Mouse (Mus musculus): ENCODE measurements around the gene Rcc1. TPM values are rescaled to one million over a fixed set of nuclear protein-coding genes. Genes with fewer than 3 reads are reported as not detected.

The Rcc1 gene
- polyA plus RNA-seq, 1 experiment: 27.8 TPM

- DNase-seq (ENCODE audit: low read depth, low spot score): no peak
- WGBS: 88% methylated on average over 4 of the region's 4 CpGs
These were observed 6.1 kb upstream of the Rcc1 start for GRCm38 (mm10) chr4:132359510-132359909.

- no peak for DNase-seq (ENCODE audit: low read depth, low spot score)
- 38% methylated on average over 12 of the region's 12 CpGs for WGBS
These were observed 2.8 kb upstream of the Rcc1 start for GRCm38 (mm10) chr4:132356170-132356569.

DNA sequence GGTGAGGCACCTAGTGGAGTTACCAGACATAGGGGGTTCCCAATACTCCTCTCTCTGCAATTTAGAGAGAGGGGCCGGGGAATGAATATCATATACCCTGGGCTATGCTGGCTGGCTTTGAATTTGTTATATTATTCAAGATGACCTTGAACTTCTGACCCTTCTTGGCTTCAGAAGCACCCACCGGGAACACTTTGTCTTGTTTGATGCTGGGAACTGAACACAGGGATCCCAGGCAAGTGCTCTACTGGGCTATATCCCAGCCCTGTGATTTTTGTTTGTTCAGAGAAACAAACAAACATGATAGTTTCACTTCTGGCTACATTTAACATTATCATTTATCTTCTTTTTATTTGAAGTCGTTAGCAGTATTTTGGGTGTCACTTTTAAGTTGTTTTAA is 2.0 kb upstream of the Rcc1 start:
- no peak for DNase-seq (ENCODE audit: low read depth, low spot score)
- 82% methylated on average over 3 of the region's 3 CpGs for WGBS

- WGBS: 51% methylated on average over 4 of the region's 4 CpGs
- no peak for DNase-seq (ENCODE audit: low read depth, low spot score)
These were observed 1.2 kb upstream of the Rcc1 start for GRCm38 (mm10) chr4:132354571-132354970.

DNA sequence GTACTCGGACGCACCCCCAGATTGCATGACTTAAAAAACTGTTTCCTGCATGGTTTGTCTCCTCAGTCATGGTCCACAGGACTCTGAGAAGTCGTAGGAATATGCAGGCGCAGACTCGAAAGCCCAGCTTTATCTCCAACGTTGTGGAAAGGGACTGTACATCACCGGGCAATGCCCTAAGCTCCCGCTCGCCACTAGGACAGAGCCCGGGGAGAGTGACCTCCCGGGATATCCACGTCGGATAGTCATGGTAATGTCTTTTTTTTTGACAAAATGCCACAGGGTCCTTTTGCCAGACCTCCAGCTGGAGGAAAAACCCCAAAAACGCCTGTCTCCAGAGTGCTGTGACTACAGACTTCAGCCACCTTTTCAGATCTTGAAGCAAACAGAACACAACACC is 666 bp downstream of the Rcc1 start:
- WGBS: under 1% methylated on average over 14 of the region's 14 CpGs
- DNase-seq (ENCODE audit: low read depth, low spot score): no peak

DNA sequence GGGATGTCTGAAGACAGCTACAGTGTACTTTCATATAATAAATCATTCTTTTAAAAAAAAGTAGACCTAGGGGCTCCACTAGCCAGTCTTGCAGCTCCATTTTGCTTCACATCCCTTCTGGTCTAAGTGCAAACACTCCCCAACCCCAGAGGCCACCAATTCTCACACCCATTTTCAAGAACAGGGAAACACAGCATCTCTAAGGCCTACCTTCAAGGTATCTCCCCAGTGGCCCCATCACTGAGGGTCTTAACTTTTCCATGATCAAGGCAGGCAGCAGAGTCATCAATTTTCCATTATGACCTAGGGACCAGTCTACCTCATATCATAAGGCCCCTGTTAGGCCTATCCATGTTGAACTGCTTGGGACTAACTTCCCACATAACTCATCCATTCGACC is 2.0 kb downstream of the Rcc1 start:
- 21% methylated on average over 1 of the region's 1 CpGs for WGBS
- no peak for DNase-seq (ENCODE audit: low read depth, low spot score)

DNA sequence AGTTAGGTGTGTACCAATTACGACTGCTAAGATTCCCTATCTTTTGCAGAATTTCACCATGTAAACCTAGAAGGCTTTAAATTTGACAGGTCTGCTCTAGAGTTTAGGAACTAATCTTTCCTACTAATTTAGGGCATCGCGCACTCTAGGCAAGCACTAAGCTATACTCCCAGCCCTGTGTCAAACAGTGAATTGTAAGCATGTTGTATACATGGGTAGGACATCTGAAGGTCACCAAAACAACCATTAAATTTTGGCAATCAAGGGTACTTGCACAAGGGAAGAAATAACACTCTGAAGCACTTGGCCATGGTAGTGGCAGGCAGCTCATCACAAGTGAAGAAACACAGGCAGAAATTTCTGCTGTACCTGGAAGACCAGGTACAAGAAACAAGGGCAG is 2.6 kb downstream of the Rcc1 start:
- no peak for DNase-seq (ENCODE audit: low read depth, low spot score)
- 75% methylated on average over 3 of the region's 3 CpGs for WGBS

DNA sequence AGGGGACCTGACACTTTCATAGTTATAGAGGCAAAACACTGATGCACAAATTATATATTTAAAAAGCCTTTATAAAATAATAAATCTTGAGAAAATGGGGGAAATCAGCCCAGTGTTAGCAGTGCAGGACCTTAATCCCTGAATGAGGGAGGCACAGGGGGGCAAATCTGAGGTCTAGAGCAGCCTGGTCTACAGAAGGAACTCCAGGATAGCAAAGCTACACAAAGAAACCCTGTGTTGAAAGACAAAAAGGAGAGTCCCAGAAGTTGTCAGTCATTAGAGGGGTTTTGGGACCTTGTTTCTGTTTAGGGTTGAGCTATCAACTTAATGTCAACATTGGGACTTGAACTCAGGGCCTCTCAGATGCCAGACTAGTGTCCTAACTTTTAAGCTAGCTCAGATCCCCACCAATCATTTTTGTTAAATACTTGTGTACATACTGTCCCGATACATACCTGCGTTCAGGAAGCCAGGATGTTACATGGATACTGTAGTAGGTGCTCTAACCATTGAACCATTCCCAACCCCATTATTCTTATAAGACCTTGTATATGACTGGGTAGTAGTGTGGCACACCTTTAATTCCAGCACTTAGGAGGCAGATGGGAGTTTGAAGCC is 3.2 kb downstream of the Rcc1 start:
- no peak for DNase-seq (ENCODE audit: low read depth, low spot score)
- 69% methylated on average over 2 of the region's 2 CpGs for WGBS

GRCm38 (mm10) chr4:132349495-132350122 is 3.8 kb downstream of the Rcc1 start:
- DNase-seq (ENCODE audit: low read depth, low spot score): no peak
- 63% methylated on average over 3 of the region's 3 CpGs for WGBS

DNA sequence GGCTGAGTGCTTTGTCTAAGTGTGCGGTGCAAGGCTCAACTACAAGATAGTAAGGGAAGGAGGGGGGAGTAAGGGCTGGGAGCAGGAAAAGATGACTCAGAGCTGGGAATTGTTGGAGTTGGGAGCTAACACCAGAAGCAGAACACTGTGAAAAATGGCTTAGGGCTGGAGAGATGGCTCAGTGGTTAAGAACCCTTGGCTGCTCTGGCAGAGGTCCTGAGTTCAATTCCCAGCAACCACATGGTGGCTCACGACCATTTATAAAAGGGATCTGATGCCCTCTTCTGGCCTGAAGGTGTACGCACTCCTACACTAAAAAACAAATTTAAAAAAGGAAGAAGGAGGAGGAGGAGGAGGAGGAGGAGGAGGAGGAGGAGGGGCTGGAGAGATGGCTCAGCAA is 6.7 kb downstream of the Rcc1 start:
- no peak for DNase-seq (ENCODE audit: low read depth, low spot score)
- 13% methylated on average over 3 of the region's 3 CpGs for WGBS

- WGBS: 26% methylated on average over 4 of the region's 4 CpGs
- no peak for DNase-seq (ENCODE audit: low read depth, low spot score)
These were observed 7.1 kb downstream of the Rcc1 start for GRCm38 (mm10) chr4:132346261-132346660.

GRCm38 (mm10) chr4:132345843-132346212 is 7.6 kb downstream of the Rcc1 start:
- no peak for DNase-seq (ENCODE audit: low read depth, low spot score)
- WGBS: 20% methylated on average over 5 of the region's 5 CpGs

DNA sequence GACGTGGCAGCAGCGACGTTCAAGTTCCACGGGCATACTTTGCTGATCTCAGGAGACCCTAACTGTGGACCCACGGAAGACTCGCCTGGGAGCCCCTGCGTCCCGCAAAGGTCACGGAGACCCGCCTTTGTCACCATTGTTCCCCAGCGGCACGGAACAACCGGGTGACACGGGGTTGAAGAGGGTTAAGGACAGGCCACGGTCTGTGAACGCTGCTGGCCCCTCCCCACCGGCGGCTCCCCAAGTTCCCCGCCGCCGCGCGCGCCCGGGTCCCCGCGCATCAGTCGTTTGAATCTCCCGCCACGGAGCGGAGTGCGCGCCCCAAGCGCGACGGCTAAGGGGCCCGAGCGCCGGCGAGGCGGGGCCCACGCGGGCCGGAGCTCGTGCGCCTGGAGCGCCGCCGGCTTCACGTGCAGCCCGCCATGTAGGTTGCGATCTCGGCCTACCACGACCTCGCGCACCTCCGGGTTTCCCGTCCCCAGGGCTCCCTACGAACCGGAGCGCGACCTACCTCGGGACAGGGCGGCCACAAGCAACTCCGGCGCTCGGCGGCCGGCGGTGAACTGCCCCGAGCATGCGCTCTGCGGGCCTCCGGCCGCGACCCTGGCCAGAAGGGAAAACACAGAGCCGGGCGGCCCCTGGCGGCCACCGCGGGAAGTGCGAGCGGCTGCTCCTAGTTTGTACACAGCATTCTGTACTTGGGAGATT is 8.1 kb downstream of the Rcc1 start:
- WGBS: under 1% methylated on average over 83 of the region's 83 CpGs
- no peak for DNase-seq (ENCODE audit: low read depth, low spot score)

GRCm38 (mm10) chr4:132344403-132345134 is 8.8 kb downstream of the Rcc1 start:
- no peak for DNase-seq (ENCODE audit: low read depth, low spot score)
- 3% methylated on average over 13 of the region's 13 CpGs for WGBS

DNA sequence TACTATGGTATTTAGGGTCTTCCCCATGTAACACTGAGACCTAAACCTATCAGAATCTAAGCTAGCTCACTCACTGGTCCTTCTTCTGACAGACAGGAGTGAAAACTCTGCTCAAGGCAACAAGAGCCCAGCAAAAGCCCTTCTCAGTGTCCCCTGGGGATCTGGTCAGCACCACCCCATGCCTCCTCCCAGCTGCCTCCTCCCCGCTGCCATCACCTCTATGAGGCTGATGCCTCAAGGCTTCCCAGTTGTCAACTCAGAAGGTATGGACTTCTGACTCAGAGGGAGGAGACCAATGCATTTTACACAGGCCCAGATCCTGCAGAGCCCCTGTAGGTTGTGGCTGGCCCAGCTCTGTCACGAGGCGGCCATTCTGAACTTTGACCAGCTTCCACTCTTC is 12.0 kb downstream of the Rcc1 start:
- no peak for DNase-seq (ENCODE audit: low read depth, low spot score)
- 70% methylated on average over 3 of the region's 3 CpGs for WGBS

GRCm38 (mm10) chr4:132338943-132339342 is 14.5 kb downstream of the Rcc1 start:
- DNase-seq (ENCODE audit: low read depth, low spot score): no peak
- WGBS: 80% methylated on average over 13 of the region's 13 CpGs

DNA sequence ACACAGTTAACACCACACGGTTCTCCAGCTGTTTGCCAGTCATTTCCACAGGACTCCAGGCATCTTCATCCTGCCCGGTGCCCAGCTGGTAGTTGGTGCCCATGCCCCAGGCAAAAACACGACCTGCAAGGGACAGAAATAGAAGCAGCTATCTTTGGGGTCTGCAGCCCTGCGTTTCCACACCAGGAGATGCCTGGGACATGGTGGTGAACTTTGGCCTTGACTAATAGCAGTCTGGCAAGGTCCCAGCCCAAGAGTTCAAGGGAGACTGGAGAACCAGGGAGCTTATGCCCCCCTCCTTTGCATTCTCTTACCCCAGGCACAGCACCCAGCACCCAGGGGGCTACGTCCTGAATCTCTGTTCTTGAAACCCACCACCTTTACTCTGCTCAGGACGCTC is 20.5 kb downstream of the Rcc1 start:
- no peak for DNase-seq (ENCODE audit: low read depth, low spot score)
- WGBS: 75% methylated on average over 6 of the region's 6 CpGs

DNA sequence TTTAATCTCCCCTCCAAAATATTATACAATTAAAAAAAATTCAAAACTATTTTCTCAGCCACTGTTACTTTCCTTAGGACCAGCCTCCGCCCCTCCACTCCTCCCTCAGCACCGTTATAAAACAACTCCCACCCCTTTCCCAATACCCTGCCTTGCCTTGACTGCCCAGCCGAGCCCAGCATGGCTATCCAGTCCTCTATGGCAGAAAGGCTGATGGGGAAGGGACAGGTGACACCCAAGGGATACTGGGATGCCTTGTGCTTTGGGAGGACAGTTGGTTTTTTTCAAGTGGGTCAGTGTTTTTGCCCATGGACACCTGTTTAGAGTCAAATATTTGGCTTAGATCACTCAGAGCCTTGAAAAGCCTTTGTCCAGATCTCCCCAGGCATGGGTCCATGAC is 21.4 kb downstream of the Rcc1 start:
- WGBS: 62% methylated on average over 3 of the region's 3 CpGs
- no peak for DNase-seq (ENCODE audit: low read depth, low spot score)

DNA sequence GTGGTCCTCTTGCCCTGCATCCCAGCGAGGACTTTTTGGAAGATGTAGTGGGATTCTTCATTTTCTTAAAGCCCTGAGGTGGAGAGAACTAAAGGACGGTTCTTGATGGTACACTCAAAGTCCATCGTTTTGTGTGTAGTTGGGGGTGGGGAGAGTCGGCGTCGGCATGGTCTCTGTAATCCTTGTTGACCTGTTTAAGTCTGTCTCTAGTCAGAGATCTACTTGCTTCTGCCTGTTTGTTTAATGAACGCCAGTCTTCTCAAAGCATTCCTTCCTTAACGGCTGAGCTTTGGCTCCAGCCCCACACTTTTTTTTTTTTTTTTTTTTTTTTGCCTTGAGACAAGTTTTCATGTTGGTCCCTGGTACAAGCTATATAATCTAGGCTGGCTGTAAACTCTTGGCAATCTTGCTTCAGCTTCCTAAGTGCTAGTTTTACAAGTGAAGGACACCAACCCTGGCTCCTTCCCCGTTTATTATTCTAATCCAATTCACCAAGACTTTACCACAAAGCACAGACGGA is 23.5 kb downstream of the Rcc1 start:
- WGBS: 3% methylated on average over 10 of the region's 10 CpGs

DNA sequence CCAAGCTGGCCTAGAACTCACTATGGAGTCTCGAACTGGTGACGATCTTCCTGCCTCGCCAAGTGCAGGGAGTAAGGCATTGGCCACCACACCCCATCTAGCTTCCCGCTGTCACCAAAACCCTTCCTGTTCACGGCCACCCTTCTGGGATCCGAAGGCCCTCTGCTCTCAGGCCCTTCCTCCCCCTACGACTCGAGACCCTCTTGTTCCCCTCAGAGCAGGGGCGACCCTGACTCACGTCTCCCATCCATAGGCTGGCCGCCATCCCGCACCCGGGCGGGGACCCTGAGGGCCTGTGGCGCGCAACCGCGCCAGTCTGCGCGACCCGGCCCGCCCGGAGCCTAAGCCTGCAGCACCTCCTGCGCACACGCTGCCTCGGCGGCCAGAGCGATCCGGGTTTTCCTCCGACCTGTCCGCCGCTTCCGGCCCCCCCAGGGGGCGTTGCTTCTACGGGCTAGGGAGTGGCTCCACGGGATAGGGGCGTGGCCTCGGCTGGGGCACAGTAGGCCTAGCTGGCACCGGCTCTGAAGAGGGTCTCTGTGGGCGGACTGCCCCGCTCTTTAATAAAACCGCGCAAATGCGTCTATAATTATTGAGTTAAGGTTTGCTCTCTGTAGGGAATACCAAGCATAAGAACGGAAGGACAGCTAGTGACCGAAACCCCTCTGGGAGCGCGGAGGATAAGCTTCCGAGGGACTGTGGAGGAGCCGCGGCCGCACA is 24.1 kb downstream of the Rcc1 start, which contains the start of gene Trnau1ap:
Gene Trnau1ap (minus strand): TSS at position 424 of the 720 bp plus-strand sequence.
- no peak for DNase-seq (ENCODE audit: low read depth, low spot score)
- WGBS: under 1% methylated on average over 52 of the region's 52 CpGs

More for the DNA sequence above, 23.5 kb downstream of the Rcc1 start:
- no peak for DNase-seq (ENCODE audit: low read depth, low spot score)

Measured in large intestine, adult 2 months (tissue).